Mouse (Mus musculus) stomach, embryonic 15.5 days (tissue): ENCODE measurements around the gene Cdk17. TPM values are rescaled to one million over a fixed set of nuclear protein-coding genes. Genes with fewer than 3 reads are reported as not detected.
A peak's percentile ranks its signal among the peaks of the same experiment; 100 is the strongest.

Source experiments
- ATAC-seq: fragments of 200-750 bp; cut with Nextera tagmentation; 2 replicates; pipeline ENCODE4 v1.8.0; 2017; ENCODE audit warnings: low read depth, moderate number of reproducible peaks, moderate TSS enrichment; ENCODE audit not compliant: insufficient read depth, low FRiP score
- H3K27ac ChIP-seq: fragments of 300-500 bp; sonication (generic); 2 replicates; pipeline ENCODE4 v1.5.1; 2015; ENCODE audit warnings: mild to moderate bottlenecking, inconsistent platforms
- H3K27me3 ChIP-seq: fragments of 300-500 bp; sonication (generic); replicated peaks from 2 replicates; pipeline ENCODE4 v1.6.1; 2015; ENCODE audit warnings: inconsistent platforms
- H3K36me3 ChIP-seq: fragments of 300-500 bp; sonication (generic); 2 replicates; pipeline ENCODE4 v1.6.1; 2015; ENCODE audit warnings: inconsistent platforms
- H3K4me1 ChIP-seq: fragments of 300-500 bp; sonication (generic); 2 replicates; pipeline ENCODE4 v1.6.1; 2015; ENCODE audit warnings: inconsistent platforms
- H3K4me2 ChIP-seq: fragments of 300-500 bp; sonication (generic); 2 replicates; pipeline ENCODE4 v1.6.1; 2015; ENCODE audit warnings: mild to moderate bottlenecking, inconsistent platforms
- H3K4me3 ChIP-seq: fragments of 300-500 bp; sonication (generic); replicated peaks from 2 replicates; pipeline ENCODE4 v1.5.1; 2015; ENCODE audit warnings: inconsistent platforms
- H3K9ac ChIP-seq: fragments of 300-500 bp; sonication (generic); 2 replicates; pipeline ENCODE4 v1.6.1; 2015; ENCODE audit warnings: inconsistent platforms
- H3K9me3 ChIP-seq: fragments of 300-500 bp; sonication (generic); 2 replicates; pipeline ENCODE4 v1.6.1; 2016; ENCODE audit warnings: inconsistent platforms
- WGBS: fragments of 180-500 bp; shearing (Covaris S2); methylation state at CpG from one replicate; pipeline ENCODE4 v1.1.7; 2015; 5-methylcytosine and 5-hydroxymethylcytosine counted together
- polyA plus RNA-seq: library from polyadenylated mRNA; unstranded; fragments of >200 nt; fragmentation: Nextera tagmentation; extraction: Ambion mirVana; gene quantifications from 2 replicates; pipeline ENCODE4 v1.2.1, GENCODE M21; 2015

The Cdk17 gene
- polyA plus RNA-seq, 1 experiment from 2014 or later, result 17.6 TPM

DNA sequence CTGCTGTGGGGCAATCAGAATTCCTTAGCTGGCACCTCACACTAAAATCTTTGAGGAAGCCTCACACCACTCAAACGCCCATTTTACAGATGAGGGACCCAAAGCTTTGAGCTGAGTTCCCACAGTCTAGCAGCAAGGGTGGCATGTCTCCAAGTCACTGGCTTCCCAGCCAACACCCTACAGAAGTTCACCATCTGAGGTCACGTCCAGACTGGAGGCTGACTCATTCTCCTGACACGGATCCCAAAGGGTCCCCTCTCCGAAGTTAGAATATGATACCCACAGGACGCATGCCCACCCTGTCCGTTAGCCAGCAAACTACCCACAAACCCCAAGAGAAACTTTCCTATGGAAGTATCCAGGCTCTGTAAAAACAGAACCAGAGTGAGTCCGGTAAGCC lies 111.2 kb downstream of the Cdk17 start:
- Histone ChIP-seq H3K9ac (no peak overlapping the region), H3K4me2 (no peak overlapping the region), H3K9me3 (no peaks in the 10 kb centered on the region), H3K27ac (no peak overlapping the region), H3K4me1 (peaks cover 40% of the 10 kb centered on the region), H3K4me3 (no peak overlapping the region), H3K27me3 (no peaks in the 10 kb centered on the region), H3K36me3 (no peaks in the 10 kb centered on the region)
- ATAC-seq, result no peak
- WGBS, result 74% methylated on average over 7 of the region's 7 CpGs

DNA sequence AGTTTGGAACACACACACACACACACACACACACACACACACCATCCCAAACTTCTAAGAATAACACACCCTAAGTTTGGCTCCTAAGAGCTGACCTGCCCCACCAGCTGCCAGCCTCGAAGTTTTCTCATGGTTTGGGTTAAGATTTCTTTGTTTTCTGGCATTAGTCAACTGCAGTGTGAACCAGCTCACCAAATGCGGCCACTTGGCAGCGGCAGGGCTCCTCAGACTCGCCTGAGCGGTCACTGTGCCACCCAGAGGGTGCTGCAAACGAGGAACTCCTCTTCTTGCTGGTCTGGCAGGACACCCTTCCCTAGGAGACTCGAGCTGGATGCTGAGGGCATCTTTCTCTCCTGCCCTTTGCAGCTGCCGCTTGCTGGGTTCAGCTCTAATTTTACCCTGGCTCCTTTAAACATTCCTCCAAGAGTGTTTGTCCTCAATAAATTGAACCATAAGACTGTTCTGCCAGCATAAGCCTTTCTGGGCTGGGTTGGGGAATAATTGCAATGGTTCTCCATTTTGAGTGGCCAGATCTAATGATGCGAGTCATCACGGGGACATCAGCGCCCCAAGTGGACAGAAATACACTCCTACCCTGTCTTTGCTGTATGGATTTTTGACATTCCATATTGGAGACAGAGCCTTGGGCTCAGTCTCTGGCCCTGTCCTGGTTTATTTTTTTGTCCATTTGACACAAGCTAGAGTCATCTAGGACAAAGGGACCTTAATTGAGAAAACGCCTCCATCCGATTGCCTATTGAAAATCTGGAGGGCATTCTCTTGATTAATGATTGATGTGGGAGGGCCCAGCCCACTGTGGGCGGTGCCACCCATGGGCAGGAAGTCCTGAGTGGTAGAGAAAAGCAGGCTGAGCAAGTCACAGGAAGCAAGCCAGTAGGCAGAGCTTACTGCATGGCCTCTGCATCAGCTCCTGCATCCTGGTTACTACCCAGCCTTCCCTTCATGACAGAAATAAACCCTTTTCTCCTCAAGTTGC lies 112.6 kb downstream of the Cdk17 start:
- no peak for ATAC-seq
- WGBS, result 77% methylated on average over 14 of the region's 14 CpGs
- H3K9me3 ChIP-seq, result no peaks in the 10 kb centered on the region
- no peak overlapping the region for H3K27ac ChIP-seq
- no peak overlapping the region for H3K4me2 ChIP-seq
- H3K9ac ChIP-seq, result no peak overlapping the region
- no peaks in the 10 kb centered on the region for H3K36me3 ChIP-seq
- no peaks in the 10 kb centered on the region for H3K27me3 ChIP-seq
- peaks cover 42% of the 10 kb centered on the region for H3K4me1 ChIP-seq
- H3K4me3 ChIP-seq, result no peak overlapping the region

DNA sequence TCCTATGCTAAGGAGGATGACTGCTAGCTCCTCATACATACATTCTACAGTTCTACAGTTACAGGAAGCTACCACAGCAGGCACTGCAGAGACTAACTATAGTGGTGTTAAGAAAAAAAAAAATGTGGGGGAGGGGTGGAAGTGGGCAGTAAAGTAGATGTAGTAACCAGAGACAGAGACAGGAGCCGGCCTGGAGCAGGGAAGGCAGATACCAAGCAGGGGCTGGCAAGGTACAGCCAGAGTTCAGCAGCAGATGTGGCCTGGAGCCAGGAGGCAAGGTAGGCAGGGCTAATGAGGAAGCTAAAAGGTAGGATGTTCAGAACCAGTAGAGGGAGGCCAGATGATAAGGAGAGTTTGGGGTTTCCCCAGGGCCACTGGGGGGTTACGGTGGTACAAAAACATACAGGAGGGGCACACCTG lies 113.6 kb downstream of the Cdk17 start:
- no peak for ATAC-seq
- no peak overlapping the region for H3K9ac ChIP-seq
- peak overlapping the region; percentile 66; the same call in 1 of the 2 replicates for H3K27ac ChIP-seq
- no peaks in the 10 kb centered on the region for H3K27me3 ChIP-seq
- no peak overlapping the region for H3K4me2 ChIP-seq
- no peaks in the 10 kb centered on the region for H3K9me3 ChIP-seq
- peaks cover 40% of the 10 kb centered on the region for H3K4me1 ChIP-seq
- no peaks in the 10 kb centered on the region for H3K36me3 ChIP-seq
- no peak overlapping the region for H3K4me3 ChIP-seq
- 60% methylated on average over 2 of the region's 2 CpGs for WGBS

DNA sequence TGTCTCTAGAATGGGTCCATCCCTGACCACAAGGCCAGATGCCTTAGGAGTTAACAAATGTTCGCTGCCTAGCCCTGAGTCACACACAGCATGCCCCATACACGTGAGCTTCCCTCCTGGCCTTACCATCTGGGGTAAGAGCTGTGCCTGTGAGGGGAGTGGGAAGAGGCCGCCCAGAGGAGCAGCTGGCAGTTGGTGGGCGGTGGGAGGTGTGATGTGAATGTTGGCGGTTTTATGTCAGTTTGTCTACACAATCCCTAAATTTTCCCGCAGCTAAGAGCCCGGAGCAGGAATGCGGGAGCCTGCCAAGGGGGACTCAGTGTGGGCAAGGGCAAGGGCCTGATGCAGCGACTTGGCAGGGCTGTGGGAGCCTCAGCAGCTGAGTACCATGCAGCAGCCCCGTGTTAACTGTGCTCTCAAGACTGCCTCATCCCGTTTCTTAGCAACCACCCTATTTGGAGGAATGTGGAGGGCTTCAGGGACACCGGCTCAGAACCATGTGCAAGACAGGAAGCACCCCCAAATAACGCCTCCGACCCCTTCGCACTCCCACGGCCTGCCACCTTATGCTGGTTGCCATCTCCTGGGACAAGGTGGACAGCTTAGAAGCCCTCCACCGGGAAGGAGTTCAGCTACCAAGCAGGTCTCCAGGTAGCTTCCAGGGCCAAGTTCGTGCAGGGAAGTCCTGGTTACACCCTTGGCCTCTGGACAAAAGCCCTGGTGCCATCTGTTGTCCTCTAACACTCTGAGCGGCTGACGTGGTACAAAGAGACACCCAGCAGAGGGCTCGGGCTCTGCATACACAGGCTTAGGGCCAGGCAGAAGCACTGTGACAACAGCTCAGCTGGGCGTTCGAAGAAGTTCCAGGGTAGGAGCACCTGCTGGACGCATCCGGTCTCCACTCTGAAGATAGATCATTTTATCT lies 114.8 kb downstream of the Cdk17 start:
- H3K9me3 ChIP-seq, result no peaks in the 10 kb centered on the region
- no peaks in the 10 kb centered on the region for H3K36me3 ChIP-seq
- H3K4me2 ChIP-seq, result peak overlapping the region; percentile 45
- no peaks in the 10 kb centered on the region for H3K27me3 ChIP-seq
- peak overlapping the region; percentile 66 for H3K27ac ChIP-seq
- WGBS, result 55% methylated on average over 25 of the region's 25 CpGs
- H3K4me3 ChIP-seq, result peak overlapping the region; percentile 32
- no peak overlapping the region for H3K9ac ChIP-seq
- ATAC-seq, result peak; percentile 40; the same call in 1 of the 2 replicates
- H3K4me1 ChIP-seq, result peaks cover 38% of the 10 kb centered on the region

DNA sequence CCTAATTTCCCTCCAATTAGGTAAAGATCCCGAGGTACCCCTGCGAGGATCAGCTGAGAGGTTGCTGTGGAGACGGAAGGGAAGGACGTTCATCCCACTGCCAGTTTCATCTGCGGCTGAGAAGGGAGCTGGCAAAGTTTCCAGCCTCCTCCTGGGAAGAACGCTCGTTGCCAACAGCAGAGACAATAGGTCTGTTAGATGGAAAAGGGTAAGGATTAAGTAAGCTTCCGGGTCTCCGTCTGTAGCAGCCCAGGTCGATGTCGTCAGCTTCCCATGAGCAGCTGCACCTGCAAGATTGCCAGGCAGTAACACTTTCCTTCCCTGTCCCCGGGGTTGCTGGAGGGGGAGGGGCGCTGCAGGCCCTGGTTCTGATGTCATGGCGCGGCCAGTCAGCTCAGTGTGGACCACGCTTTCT lies 115.7 kb downstream of the Cdk17 start:
- Histone ChIP-seq H3K9ac (no peak overlapping the region), H3K4me1 (peaks cover 38% of the 10 kb centered on the region), H3K9me3 (no peaks in the 10 kb centered on the region), H3K4me3 (peak overlapping the region; percentile 32), H3K27ac (peak overlapping the region; percentile 66), H3K36me3 (no peaks in the 10 kb centered on the region), H3K4me2 (peak overlapping the region; percentile 45), H3K27me3 (no peaks in the 10 kb centered on the region)
- WGBS, result 16% methylated on average over 16 of the region's 16 CpGs
- peak; percentile 48; the same call in 1 of the 2 replicates for ATAC-seq

DNA sequence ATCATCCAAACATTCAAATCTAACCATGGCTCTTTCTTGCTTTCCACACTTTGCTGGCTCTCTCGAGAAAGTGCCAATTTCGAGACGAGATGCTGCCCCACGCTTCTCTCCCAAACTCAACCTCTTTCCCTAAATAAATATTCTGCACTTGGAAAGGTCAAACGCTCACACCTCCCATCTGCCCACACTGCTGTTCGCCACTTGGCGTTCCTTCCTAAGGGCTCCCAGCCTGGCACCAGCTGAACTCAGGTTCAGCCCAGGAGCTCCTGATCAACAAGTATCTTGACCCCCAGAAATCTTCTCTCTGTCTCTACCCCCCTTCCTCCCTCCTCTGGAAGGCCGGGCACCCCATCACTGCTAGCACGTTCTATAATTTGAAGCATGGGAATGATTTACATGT lies 116.2 kb downstream of the Cdk17 start:
- H3K27ac ChIP-seq, result peak overlapping the region; percentile 66; the same call in 1 of the 2 replicates
- H3K4me1 ChIP-seq, result peaks cover 36% of the 10 kb centered on the region
- ATAC-seq, result no peak
- 42% methylated on average over 9 of the region's 9 CpGs for WGBS
- H3K4me3 ChIP-seq, result no peak overlapping the region; the same call in 1 of the 2 replicates
- 0 out of 2 replicates have a peak, but pooled peaks cover 2% of the 10 kb centered on the region for H3K36me3 ChIP-seq
- H3K9ac ChIP-seq, result no peak overlapping the region
- H3K4me2 ChIP-seq, result peak overlapping the region; percentile 45
- H3K27me3 ChIP-seq, result no peaks in the 10 kb centered on the region
- H3K9me3 ChIP-seq, result no peaks in the 10 kb centered on the region

DNA sequence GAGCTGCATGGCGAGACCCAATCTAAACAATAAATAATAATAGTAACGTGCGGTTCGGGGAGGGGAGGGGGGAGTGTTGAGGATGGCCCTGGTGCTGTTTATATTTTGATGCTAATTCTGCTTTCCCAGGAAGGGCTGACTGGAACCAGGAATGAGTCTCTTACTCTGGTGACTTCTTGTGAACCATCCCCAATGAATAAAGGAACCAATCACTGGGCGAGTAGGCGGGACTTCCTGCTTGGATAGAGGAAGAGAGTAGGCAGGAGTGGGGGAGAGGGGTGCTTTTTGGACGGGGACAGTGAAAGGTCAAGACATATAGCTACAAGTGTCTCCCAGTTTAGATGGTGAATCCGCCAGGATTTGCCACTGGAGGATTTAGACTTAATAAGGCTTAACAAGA lies 117.7 kb downstream of the Cdk17 start:
- no peak overlapping the region for H3K27ac ChIP-seq
- no peaks in the 10 kb centered on the region for H3K27me3 ChIP-seq
- H3K4me3 ChIP-seq, result no peak overlapping the region
- no peak for ATAC-seq
- H3K9ac ChIP-seq, result no peak overlapping the region
- WGBS, result 78% methylated on average over 8 of the region's 8 CpGs
- H3K4me2 ChIP-seq, result no peak overlapping the region
- H3K4me1 ChIP-seq, result peaks cover 27% of the 10 kb centered on the region
- 0 out of 2 replicates have a peak, but pooled peaks cover 2% of the 10 kb centered on the region for H3K36me3 ChIP-seq
- no peaks in the 10 kb centered on the region for H3K9me3 ChIP-seq

DNA sequence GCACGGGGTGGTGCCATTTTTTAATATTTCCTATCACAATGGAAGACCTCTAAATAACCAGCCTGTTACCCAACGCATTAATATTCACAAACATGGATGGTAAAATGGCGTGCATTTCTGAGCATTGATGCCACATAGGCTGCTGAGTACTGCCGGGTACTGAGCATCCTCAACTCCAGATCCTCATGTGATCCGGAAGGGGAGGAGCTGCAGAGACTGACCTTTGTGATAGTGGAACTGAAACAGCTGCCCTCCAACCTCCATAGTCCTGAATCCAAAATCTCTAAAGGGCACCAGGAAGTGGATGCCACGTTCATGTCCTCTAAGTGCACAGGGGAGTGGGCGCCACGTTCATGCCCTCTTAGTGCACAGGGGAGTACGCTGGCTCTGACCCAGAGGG lies 118.4 kb downstream of the Cdk17 start:
- Histone ChIP-seq H3K9me3 (no peaks in the 10 kb centered on the region), H3K27me3 (no peaks in the 10 kb centered on the region), H3K4me1 (peaks cover 27% of the 10 kb centered on the region), H3K36me3 (0 out of 2 replicates have a peak, but pooled peaks cover 2% of the 10 kb centered on the region), H3K9ac (no peak overlapping the region), H3K4me2 (no peak overlapping the region), H3K27ac (no peak overlapping the region), H3K4me3 (no peak overlapping the region)
- 85% methylated on average over 9 of the region's 9 CpGs for WGBS
- no peak for ATAC-seq

DNA sequence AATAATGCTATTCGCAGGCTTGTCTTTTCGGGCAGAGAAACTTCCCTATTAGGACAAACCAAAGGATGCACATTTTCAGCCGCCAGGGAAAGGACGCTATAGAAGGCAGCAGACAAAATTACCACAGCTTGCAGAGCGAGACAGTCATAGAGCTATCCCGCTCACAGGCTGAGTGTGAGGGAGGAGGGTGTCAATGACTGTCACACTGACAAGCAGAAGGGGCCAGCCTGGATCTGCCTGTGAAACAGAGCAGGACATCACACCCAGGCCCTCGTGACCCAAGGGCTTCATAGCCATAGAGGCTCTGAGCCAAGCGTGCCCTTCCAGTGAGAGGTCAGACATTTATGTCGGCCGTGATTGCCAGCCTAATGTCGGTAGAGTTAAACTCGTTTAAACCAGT lies 119.9 kb downstream of the Cdk17 start:
- Histone ChIP-seq H3K36me3 (0 out of 2 replicates have a peak, but pooled peaks cover 2% of the 10 kb centered on the region), H3K4me3 (no peak overlapping the region), H3K4me1 (peaks cover 13% of the 10 kb centered on the region), H3K4me2 (no peak overlapping the region), H3K9me3 (no peaks in the 10 kb centered on the region), H3K27ac (no peak overlapping the region), H3K9ac (no peak overlapping the region), H3K27me3 (no peaks in the 10 kb centered on the region)
- WGBS, result 80% methylated on average over 12 of the region's 12 CpGs
- no peak for ATAC-seq

DNA sequence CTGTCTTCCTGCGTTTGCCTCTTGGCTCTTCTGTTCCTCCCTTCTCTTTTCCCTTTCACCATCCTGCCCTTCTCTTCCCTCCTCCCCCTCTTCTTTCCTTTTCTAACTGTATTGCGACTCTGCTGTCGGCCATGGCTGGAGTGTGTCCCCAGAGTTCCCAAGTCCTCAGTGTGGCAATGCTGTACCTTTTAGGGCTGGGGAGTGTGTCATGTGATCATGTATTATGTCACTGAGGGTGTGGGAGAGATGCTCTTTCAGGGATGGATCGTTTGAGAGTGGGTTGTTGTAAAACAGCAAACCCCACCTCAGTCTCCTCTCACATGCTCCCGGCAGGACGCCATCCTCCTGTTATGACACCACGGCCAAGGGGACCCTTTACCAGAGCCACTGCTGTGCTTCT lies 120.4 kb downstream of the Cdk17 start:
- Histone ChIP-seq H3K4me2 (no peak overlapping the region), H3K27ac (no peak overlapping the region), H3K9ac (no peak overlapping the region), H3K9me3 (no peaks in the 10 kb centered on the region), H3K4me3 (no peak overlapping the region), H3K27me3 (no peaks in the 10 kb centered on the region), H3K4me1 (peaks cover 9% of the 10 kb centered on the region), H3K36me3 (0 out of 2 replicates have a peak, but pooled peaks cover 2% of the 10 kb centered on the region)
- ATAC-seq, result no peak
- 77% methylated on average over 7 of the region's 7 CpGs for WGBS

DNA sequence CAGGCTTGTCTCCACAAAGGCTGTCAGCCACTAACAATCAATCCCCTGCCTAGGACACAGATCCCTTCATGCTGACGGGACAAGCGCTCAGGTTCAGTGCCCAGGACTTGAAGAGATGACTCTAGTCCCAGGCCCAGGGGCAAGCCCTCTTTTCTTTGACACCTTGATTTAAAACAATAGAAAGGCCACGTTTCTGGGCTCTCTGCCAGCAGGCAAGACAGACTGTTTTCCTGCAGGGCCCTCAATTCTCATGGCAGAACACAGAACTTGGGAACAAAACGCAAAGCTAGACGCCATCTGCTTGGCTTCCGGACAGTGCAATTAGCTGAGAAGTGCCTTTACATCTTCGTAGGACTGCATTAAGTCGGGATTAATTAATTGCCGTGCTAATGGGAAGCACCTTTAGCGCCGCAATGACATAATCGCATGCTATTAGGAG lies 121.9 kb downstream of the Cdk17 start:
- Histone ChIP-seq H3K4me3 (no peak overlapping the region), H3K27me3 (no peaks in the 10 kb centered on the region), H3K9ac (no peak overlapping the region), H3K4me2 (no peak overlapping the region), H3K4me1 (no peaks in the 10 kb centered on the region), H3K27ac (no peak overlapping the region), H3K36me3 (0 out of 2 replicates have a peak, but pooled peaks cover 2% of the 10 kb centered on the region), H3K9me3 (no peaks in the 10 kb centered on the region)
- 62% methylated on average over 12 of the region's 12 CpGs for WGBS
- no peak for ATAC-seq
